Mouse (Mus musculus) intestine, postnatal 0 days (tissue): ENCODE data around the gene Col26a1. TPM values are rescaled to one million over a fixed set of nuclear protein-coding genes. Genes with fewer than 3 reads are reported as not detected.
A peak's percentile ranks its signal among the peaks of the same experiment; 100 is the strongest.

ENCODE experiments used
- ATAC-seq: fragments of 200-750 bp; cut with Nextera tagmentation; 2 replicates; pipeline ENCODE4 v1.8.0; 2017; ENCODE audit warnings: mild to moderate bottlenecking, moderate TSS enrichment, moderate library complexity
- H3K27ac ChIP-seq: fragments of 300-500 bp; sonication (generic); 2 replicates; pipeline ENCODE4 v1.5.1; 2014; ENCODE audit warnings: mild to moderate bottlenecking, low read depth, low read length, moderate library complexity
- H3K27me3 ChIP-seq: fragments of 300-500 bp; sonication (generic); replicated peaks from 2 replicates; pipeline ENCODE4 v1.6.1; 2014; ENCODE audit warnings: low read length, mixed read lengths; ENCODE audit not compliant: control insufficient read depth, insufficient read depth
- H3K36me3 ChIP-seq: fragments of 300-500 bp; sonication (generic); 2 replicates; pipeline ENCODE4 v1.6.1; 2014; ENCODE audit warnings: mild to moderate bottlenecking, moderate library complexity; ENCODE audit not compliant: control insufficient read depth, insufficient read depth
- H3K4me1 ChIP-seq: fragments of 300-500 bp; sonication (generic); replicated peaks from 2 replicates; pipeline ENCODE4 v1.6.1; 2014; ENCODE audit warnings: antibody characterized with exemption, low read length, mixed read lengths; ENCODE audit not compliant: control insufficient read depth, insufficient read depth
- H3K4me2 ChIP-seq: fragments of 300-500 bp; sonication (generic); replicated peaks from 2 replicates; pipeline ENCODE4 v1.6.1; 2014; ENCODE audit warnings: low read depth, mild to moderate bottlenecking, moderate library complexity
- H3K4me3 ChIP-seq: fragments of 300-500 bp; sonication (generic); 2 replicates; pipeline ENCODE4 v1.5.1; 2014; ENCODE audit warnings: low read depth, low read length
- H3K9ac ChIP-seq: fragments of 300-500 bp; sonication (generic); 2 replicates; pipeline ENCODE4 v1.6.1; 2014; ENCODE audit warnings: mild to moderate bottlenecking, low read depth, low read length
- H3K9me3 ChIP-seq: fragments of 300-500 bp; sonication (generic); 2 replicates; pipeline ENCODE4 v1.6.1; 2016; ENCODE audit warnings: mixed run types; ENCODE audit not compliant: control insufficient read depth
- CTCF ChIP-seq: sonication (generic); IDR thresholded peaks from 2 replicates; pipeline ENCODE4 v1.5.1; 2016; ENCODE audit warnings: low read depth, mild to moderate bottlenecking, control low read depth, antibody characterized with exemption, moderate library complexity
- WGBS: fragments of 180-500 bp; shearing (Covaris S2); extraction: QIAGEN DNeasy Blood & Tissue Kit; methylation state at CpG from one replicate; pipeline ENCODE4 v1.1.7; 2014; 5-methylcytosine and 5-hydroxymethylcytosine counted together
- polyA plus RNA-seq: library from polyadenylated mRNA; unstranded; fragments of >200 nt; fragmentation: Nextera tagmentation; extraction: Ambion mirVana; gene quantifications from 2 replicates; pipeline ENCODE4 v1.2.1, GENCODE M21; 2015

The Col26a1 gene
- polyA plus RNA-seq, 1 experiment from 2014 or later: 2.7 TPM

DNA sequence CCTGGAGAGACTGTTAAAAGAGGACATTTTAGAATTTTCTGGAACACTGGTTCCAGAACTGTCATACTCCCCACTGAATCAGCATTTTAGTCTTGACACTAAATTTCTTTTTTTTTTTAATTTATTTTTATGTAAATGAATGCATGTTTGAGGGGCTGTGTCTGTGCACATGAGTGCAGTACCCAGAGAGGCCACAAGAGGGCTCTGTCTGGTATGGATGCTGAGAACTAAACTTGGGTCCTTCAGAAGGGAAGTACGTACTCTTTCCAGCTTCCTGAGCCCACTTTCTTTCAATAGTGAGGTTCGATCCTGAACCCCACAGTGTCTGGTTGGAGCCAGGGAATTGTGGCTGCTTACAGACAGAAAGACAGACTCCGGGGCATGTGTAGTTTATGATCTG lies 177.5 kb downstream of the Col26a1 start:
- peak; percentile 60 for TF ChIP-seq CTCF
- 94% methylated on average over 3 of the region's 3 CpGs for WGBS

DNA sequence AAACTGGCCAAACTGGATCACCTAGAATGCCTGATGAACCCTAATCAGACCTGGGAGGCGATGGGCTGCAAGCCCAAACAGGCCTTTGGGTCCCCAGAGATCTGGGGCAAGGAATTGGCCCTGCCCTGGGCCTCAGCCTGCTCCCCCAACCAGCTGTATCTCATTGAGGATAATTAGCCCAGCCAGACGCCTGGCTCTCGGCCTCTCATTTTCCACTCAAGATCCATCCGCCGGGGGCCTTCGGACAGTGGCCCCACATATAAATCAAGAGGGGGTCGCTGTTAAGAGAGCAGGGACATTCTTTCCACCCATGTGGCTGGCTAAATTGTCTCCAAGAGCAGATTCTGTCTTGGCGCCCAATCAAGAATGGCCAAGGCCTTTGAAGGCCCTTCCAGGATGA lies 178.9 kb downstream of the Col26a1 start:
- Histone ChIP-seq H3K4me1 (peaks cover 7% of the 10 kb centered on the region; the same call in 1 of the 2 replicates), H3K36me3 (no peaks in the 10 kb centered on the region), H3K4me3 (no peak overlapping the region), H3K4me2 (no peak overlapping the region), H3K27me3 (no peaks in the 10 kb centered on the region), H3K9me3 (no peaks in the 10 kb centered on the region), H3K27ac (no peak overlapping the region), H3K9ac (no peak overlapping the region)
- ATAC-seq: no peak
- no peak for TF ChIP-seq CTCF
- WGBS: 84% methylated on average over 8 of the region's 8 CpGs

More for the DNA sequence above, 177.5 kb downstream of the Col26a1 start:
- Histone ChIP-seq H3K4me1 (peaks cover 7% of the 10 kb centered on the region; the same call in 1 of the 2 replicates), H3K9me3 (no peaks in the 10 kb centered on the region), H3K4me2 (no peak overlapping the region), H3K9ac (no peak overlapping the region), H3K36me3 (no peaks in the 10 kb centered on the region), H3K27ac (no peak overlapping the region), H3K27me3 (no peaks in the 10 kb centered on the region), H3K4me3 (no peak overlapping the region)
- no peak for ATAC-seq

DNA sequence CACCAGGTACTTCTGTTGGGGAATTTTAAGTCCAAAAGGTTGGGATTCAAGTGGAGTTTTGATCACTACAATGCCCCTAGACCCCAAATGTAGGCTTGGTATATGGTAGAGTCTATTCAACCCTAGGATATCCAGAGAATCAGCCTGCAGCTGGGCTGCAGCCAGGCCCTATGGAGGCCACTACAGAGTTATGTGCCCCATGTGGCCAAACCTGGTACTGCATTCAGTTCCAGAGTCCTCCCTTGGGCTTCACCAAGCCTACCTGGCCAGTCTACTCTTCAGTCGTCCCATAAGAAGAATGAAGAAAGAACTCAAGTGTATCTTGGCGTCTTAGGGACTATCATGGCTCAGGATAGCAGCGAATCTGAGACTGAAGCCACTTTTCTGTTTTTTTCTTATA lies 179.3 kb downstream of the Col26a1 start:
- H3K27ac ChIP-seq: no peak overlapping the region
- no peaks in the 10 kb centered on the region for H3K36me3 ChIP-seq
- WGBS: 33% methylated on average over 3 of the region's 3 CpGs
- peak; percentile 83 for TF ChIP-seq CTCF
- no peak overlapping the region for H3K4me3 ChIP-seq
- no peak overlapping the region for H3K4me2 ChIP-seq
- H3K4me1 ChIP-seq: peaks cover 7% of the 10 kb centered on the region; the same call in 1 of the 2 replicates
- 0 out of 2 replicates have a peak, but pooled peaks have one; percentile 25 for ATAC-seq
- H3K27me3 ChIP-seq: no peaks in the 10 kb centered on the region
- no peaks in the 10 kb centered on the region for H3K9me3 ChIP-seq
- no peak overlapping the region for H3K9ac ChIP-seq

DNA sequence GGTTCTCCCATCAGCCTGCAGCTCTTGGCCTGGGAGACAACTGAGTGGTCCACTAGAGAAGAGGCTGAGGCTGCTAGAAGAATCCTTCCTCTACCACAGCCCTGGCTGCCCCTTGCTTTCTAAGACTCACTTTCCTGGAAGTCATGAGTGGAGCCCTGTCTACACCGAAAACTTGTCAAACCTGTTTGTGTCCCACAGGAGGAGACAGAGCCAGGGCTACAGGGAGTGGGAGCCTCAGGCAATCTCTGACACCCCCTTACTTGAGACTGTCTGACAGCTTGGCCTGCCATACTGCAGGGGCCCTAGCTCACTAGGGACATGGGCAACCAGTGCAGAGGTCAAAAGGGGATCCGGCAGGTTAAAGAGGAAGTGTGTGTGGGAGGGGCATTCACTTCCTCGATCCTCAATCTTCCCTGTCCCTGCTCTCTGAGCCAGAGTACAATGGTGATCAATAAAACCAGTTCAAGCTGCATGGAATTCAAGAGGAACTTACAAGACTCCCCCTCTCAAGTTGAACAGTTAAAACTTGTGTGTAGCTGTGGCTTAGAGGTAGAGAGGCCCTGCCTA lies 180.8 kb downstream of the Col26a1 start:
- peaks cover 7% of the 10 kb centered on the region; the same call in 1 of the 2 replicates for H3K4me1 ChIP-seq
- H3K27me3 ChIP-seq: no peaks in the 10 kb centered on the region
- TF ChIP-seq CTCF: no peak
- no peak overlapping the region for H3K4me3 ChIP-seq
- ATAC-seq: peak; percentile 84
- H3K27ac ChIP-seq: peak overlapping the region; percentile 35
- 28% methylated on average over 3 of the region's 3 CpGs for WGBS
- no peaks in the 10 kb centered on the region for H3K9me3 ChIP-seq
- H3K36me3 ChIP-seq: no peaks in the 10 kb centered on the region
- no peak overlapping the region for H3K9ac ChIP-seq
- peak overlapping the region; percentile 7 for H3K4me2 ChIP-seq

DNA sequence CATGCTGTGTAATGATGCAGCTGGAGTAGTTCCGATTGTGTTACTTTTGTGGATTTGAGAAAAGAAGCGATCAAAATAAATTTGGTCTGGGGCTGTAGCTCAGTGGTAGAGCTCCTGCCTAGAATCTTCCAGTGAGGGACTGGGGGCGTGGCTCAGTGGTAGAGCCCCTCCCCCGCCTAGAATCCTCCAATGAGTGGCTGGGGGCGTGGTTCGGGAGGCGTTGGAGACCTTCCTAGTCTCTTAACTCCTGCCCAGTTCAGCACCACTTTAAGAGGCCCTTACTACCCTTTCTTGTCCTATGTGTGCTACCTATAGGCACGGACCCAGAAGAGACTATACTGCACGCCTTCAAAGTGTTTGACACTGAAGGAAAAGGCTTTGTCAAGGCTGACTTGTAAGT lies 185.4 kb downstream of the Col26a1 start:
- H3K9ac ChIP-seq: no peak overlapping the region
- WGBS: 78% methylated on average over 9 of the region's 9 CpGs
- H3K36me3 ChIP-seq: no peaks in the 10 kb centered on the region
- no peak overlapping the region for H3K4me3 ChIP-seq
- H3K9me3 ChIP-seq: no peaks in the 10 kb centered on the region
- TF ChIP-seq CTCF: no peak
- no peak for ATAC-seq
- no peak overlapping the region for H3K4me2 ChIP-seq
- H3K27me3 ChIP-seq: no peaks in the 10 kb centered on the region
- H3K4me1 ChIP-seq: peaks cover 15% of the 10 kb centered on the region; the same call in 1 of the 2 replicates
- no peak overlapping the region for H3K27ac ChIP-seq

DNA sequence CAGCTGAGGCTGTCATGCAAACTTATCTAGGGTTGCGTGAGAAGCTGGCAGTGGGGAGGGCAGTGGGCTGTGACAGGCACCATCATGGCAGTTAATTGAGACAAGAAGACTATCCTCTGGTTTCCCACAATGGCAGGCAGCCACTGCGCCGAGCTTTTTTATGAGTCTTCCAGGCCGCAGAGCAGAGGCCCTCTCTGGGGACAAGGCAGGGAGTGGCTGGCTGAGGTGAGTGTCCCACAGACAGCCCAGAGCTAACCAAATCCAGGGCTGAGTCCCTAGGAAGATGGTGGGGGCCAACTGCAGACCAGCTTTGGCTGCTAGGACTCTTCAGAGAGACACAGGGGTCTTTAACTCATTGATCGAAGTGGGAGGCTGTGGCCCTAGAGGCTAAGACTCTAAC lies 186.5 kb downstream of the Col26a1 start:
- ATAC-seq: peak; percentile 74
- no peak overlapping the region for H3K9ac ChIP-seq
- H3K9me3 ChIP-seq: no peaks in the 10 kb centered on the region
- H3K27me3 ChIP-seq: no peaks in the 10 kb centered on the region
- H3K27ac ChIP-seq: no peak overlapping the region
- peaks cover 8% of the 10 kb centered on the region; the same call in 1 of the 2 replicates for H3K4me1 ChIP-seq
- no peak overlapping the region for H3K4me3 ChIP-seq
- no peak overlapping the region for H3K4me2 ChIP-seq
- H3K36me3 ChIP-seq: no peaks in the 10 kb centered on the region
- TF ChIP-seq CTCF: no peak
- WGBS: 41% methylated on average over 5 of the region's 5 CpGs

DNA sequence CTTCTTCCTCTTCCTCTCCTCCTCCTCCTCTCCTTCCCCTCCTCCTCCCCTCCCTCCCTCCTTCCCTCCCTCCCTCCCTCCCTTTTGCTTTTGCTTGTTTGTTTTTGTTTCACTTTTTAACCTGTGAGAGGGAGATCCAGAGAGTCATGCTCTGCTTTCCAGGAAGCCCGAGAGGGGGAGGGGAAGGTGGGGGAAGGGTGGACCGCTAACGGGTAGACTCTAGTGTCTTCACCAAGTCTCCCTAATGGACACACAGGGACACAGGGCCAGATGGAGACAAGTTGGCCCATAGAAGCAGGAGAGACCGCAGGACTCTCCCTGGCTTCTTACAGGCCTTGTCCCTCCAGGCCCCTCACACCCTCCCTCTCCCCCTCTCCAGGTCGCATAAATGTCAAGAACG lies 188.0 kb downstream of the Col26a1 start:
- 54% methylated on average over 6 of the region's 6 CpGs for WGBS
- no peak overlapping the region for H3K4me2 ChIP-seq
- no peaks in the 10 kb centered on the region for H3K36me3 ChIP-seq
- H3K9me3 ChIP-seq: no peaks in the 10 kb centered on the region
- ATAC-seq: no peak
- no peaks in the 10 kb centered on the region for H3K27me3 ChIP-seq
- no peak overlapping the region for H3K27ac ChIP-seq
- H3K4me1 ChIP-seq: peaks cover 8% of the 10 kb centered on the region; the same call in 1 of the 2 replicates
- no peak overlapping the region for H3K4me3 ChIP-seq
- TF ChIP-seq CTCF: no peak
- no peak overlapping the region for H3K9ac ChIP-seq
